Mouse (Mus musculus) embryonic facial prominence, embryonic 11.5 days (tissue): ENCODE results near the gene Cplx3. TPM values are rescaled to one million over a fixed set of nuclear protein-coding genes. Genes with fewer than 3 reads are reported as not detected.

Experiments used
- ATAC-seq: fragments of 200-750 bp; cut with Nextera tagmentation; replicated peaks from 2 replicates; pipeline ENCODE4 v1.8.0; 2017; ENCODE audit warnings: low read depth; ENCODE audit not compliant: insufficient number of reproducible peaks, low FRiP score, low TSS enrichment
- DNase-seq: peaks from one replicate; pipeline ENCODE4 v3.0.0-alpha.2; 2015; ENCODE audit warnings: low spot score
- H3K27ac ChIP-seq: fragments of 300-500 bp; sonication (generic); replicated peaks from 2 replicates; pipeline ENCODE4 v1.5.1; 2014; ENCODE audit warnings: mild to moderate bottlenecking, low read depth, low read length, control low read depth
- H3K27me3 ChIP-seq: fragments of 300-500 bp; sonication (generic); 2 replicates; pipeline ENCODE4 v1.6.1; 2014; ENCODE audit warnings: mild to moderate bottlenecking, low read length, moderate library complexity, mixed read lengths; ENCODE audit not compliant: control insufficient read depth, insufficient read depth
- H3K36me3 ChIP-seq: fragments of 300-500 bp; sonication (generic); replicated peaks from 2 replicates; pipeline ENCODE4 v1.6.1; 2014; ENCODE audit warnings: low read depth, mild to moderate bottlenecking, low read length, moderate library complexity, mixed read lengths; ENCODE audit not compliant: control insufficient read depth, insufficient read depth
- H3K4me1 ChIP-seq: fragments of 300-500 bp; sonication (generic); 2 replicates; pipeline ENCODE4 v1.6.1; 2014; ENCODE audit warnings: low read length, mixed read lengths; ENCODE audit not compliant: control insufficient read depth, insufficient read depth
- H3K4me2 ChIP-seq: fragments of 300-500 bp; sonication (generic); 2 replicates; pipeline ENCODE4 v1.6.1; 2014; ENCODE audit warnings: low read depth, mild to moderate bottlenecking, control low read depth, low read length, moderate library complexity
- H3K4me3 ChIP-seq: fragments of 300-500 bp; sonication (generic); 2 replicates; pipeline ENCODE4 v1.5.1; 2014; ENCODE audit warnings: low read depth, low read length, control low read depth
- H3K9ac ChIP-seq: fragments of 300-500 bp; sonication (generic); replicated peaks from 2 replicates; pipeline ENCODE4 v1.6.1; 2014; ENCODE audit warnings: mild to moderate bottlenecking, control low read depth, low read length
- H3K9me3 ChIP-seq: fragments of 300-500 bp; sonication (generic); replicated peaks from 2 replicates; pipeline ENCODE4 v1.6.1; 2016; ENCODE audit warnings: mild to moderate bottlenecking, low read length, inconsistent platforms, mixed read lengths; ENCODE audit not compliant: control insufficient read depth
- WGBS: fragments of 180-500 bp; shearing (Covaris S2); extraction: QIAGEN DNeasy Blood & Tissue Kit; methylation state at CpG from one replicate; pipeline ENCODE4 v1.1.7; 2014; 5-methylcytosine and 5-hydroxymethylcytosine counted together
- polyA plus RNA-seq: library from polyadenylated mRNA; unstranded; fragments of >200 nt; fragmentation: Nextera tagmentation; extraction: Ambion mirVana; gene quantifications from 2 replicates; pipeline ENCODE4 v1.2.1, GENCODE M21; 2014

Cplx3 gene
- polyA plus RNA-seq, 1 experiment from 2014 or later = 0.81 TPM

GRCm38 (mm10) chr9:57641775-57642550, 35.9 kb upstream of the Cplx3 start:
- H3K27ac ChIP-seq = no peak overlapping the region
- no peaks in the 10 kb centered on the region; the same call in none of the 2 replicates for H3K36me3 ChIP-seq
- no peak overlapping the region for H3K9ac ChIP-seq
- H3K27me3 ChIP-seq = no peaks in the 10 kb centered on the region
- no peak for ATAC-seq
- H3K4me3 ChIP-seq = no peak overlapping the region
- no peak overlapping the region for H3K4me2 ChIP-seq
- peaks cover 44% of the 10 kb centered on the region for H3K4me1 ChIP-seq
- no peaks in the 10 kb centered on the region for H3K9me3 ChIP-seq
- DNase-seq = no peak
- 85% methylated on average over 13 of the region's 13 CpGs for WGBS

- peak overlapping the region; percentile 32 for H3K4me2 ChIP-seq
- H3K36me3 ChIP-seq = no peaks in the 10 kb centered on the region; the same call in none of the 2 replicates
- H3K9ac ChIP-seq = peak overlapping the region; percentile 34; the same call in 1 of the 2 replicates
- no peak overlapping the region for H3K27ac ChIP-seq
- H3K9me3 ChIP-seq = no peaks in the 10 kb centered on the region
- H3K4me3 ChIP-seq = no peak overlapping the region
- 72% methylated on average over 1 of the region's 1 CpGs for WGBS
- DNase-seq (no peak), ATAC-seq (no peak)
- H3K27me3 ChIP-seq = no peaks in the 10 kb centered on the region
- H3K4me1 ChIP-seq = peaks cover 44% of the 10 kb centered on the region
Observed at GRCm38 (mm10) chr9:57641022-57641421, 34.9 kb upstream of the Cplx3 start.

- ATAC-seq = 0 out of 2 replicates have a peak, but pooled peaks have one; percentile 21
- no peak overlapping the region for H3K4me3 ChIP-seq
- H3K9ac ChIP-seq = peak overlapping the region; percentile 34
Observed at GRCm38 (mm10) chr9:57640384-57640783, 34.3 kb upstream of the Cplx3 start.

GRCm38 (mm10) chr9:57639661-57640328, 33.7 kb upstream of the Cplx3 start:
- Histone ChIP-seq H3K4me2 (peak overlapping the region; percentile 32), H3K4me1 (peaks cover 44% of the 10 kb centered on the region), H3K4me3 (0 out of 2 replicates have a peak overlapping the region, but pooled peaks have one; percentile 5), H3K36me3 (no peaks in the 10 kb centered on the region; the same call in none of the 2 replicates), H3K27me3 (no peaks in the 10 kb centered on the region), H3K27ac (peak overlapping the region; percentile 60), H3K9ac (peak overlapping the region; percentile 34; the same call in 1 of the 2 replicates), H3K9me3 (no peaks in the 10 kb centered on the region)
- 0 out of 2 replicates have a peak, but pooled peaks have one; percentile 2 for ATAC-seq
- WGBS = 54% methylated on average over 5 of the region's 5 CpGs
- no peak for DNase-seq

More at GRCm38 (mm10) chr9:57640384-57640783, 34.3 kb upstream of the Cplx3 start:
- Histone ChIP-seq H3K4me2 (peak overlapping the region; percentile 32), H3K36me3 (no peaks in the 10 kb centered on the region; the same call in none of the 2 replicates), H3K4me1 (peaks cover 44% of the 10 kb centered on the region), H3K27ac (peak overlapping the region; percentile 60; the same call in 1 of the 2 replicates), H3K27me3 (no peaks in the 10 kb centered on the region), H3K9me3 (no peaks in the 10 kb centered on the region)
- peak; percentile 45 for DNase-seq
- WGBS = 11% methylated on average over 15 of the region's 15 CpGs

- Histone ChIP-seq H3K27me3 (no peaks in the 10 kb centered on the region), H3K36me3 (no peaks in the 10 kb centered on the region; the same call in none of the 2 replicates), H3K4me3 (0 out of 2 replicates have a peak overlapping the region, but pooled peaks have one; percentile 5), H3K9ac (peak overlapping the region; percentile 44; the same call in 1 of the 2 replicates), H3K4me2 (peak overlapping the region; percentile 23), H3K9me3 (no peaks in the 10 kb centered on the region), H3K27ac (peak overlapping the region; percentile 59), H3K4me1 (peaks cover 44% of the 10 kb centered on the region)
- WGBS = 18% methylated on average over 8 of the region's 8 CpGs
- DNase-seq (peak; percentile 54), ATAC-seq (0 out of 2 replicates have a peak, but pooled peaks have one; percentile 46)
Observed at GRCm38 (mm10) chr9:57638651-57639459, 32.8 kb upstream of the Cplx3 start.

- DNase-seq = no peak
- peaks cover 39% of the 10 kb centered on the region for H3K4me1 ChIP-seq
- ATAC-seq = no peak
Observed at GRCm38 (mm10) chr9:57637741-57638322, 31.8 kb upstream of the Cplx3 start.

GRCm38 (mm10) chr9:57637272-57637671, 31.2 kb upstream of the Cplx3 start:
- H3K27ac ChIP-seq = 0 out of 2 replicates have a peak overlapping the region, but pooled peaks have one; percentile 28
- H3K9ac ChIP-seq = no peak overlapping the region
- no peak overlapping the region for H3K4me2 ChIP-seq
- no peaks in the 10 kb centered on the region; the same call in none of the 2 replicates for H3K36me3 ChIP-seq
- 39% methylated on average over 3 of the region's 3 CpGs for WGBS
- H3K27me3 ChIP-seq = no peaks in the 10 kb centered on the region
- no peaks in the 10 kb centered on the region for H3K9me3 ChIP-seq
- H3K4me1 ChIP-seq = peaks cover 37% of the 10 kb centered on the region
- ATAC-seq = no peak
- DNase-seq = no peak
- H3K4me3 ChIP-seq = no peak overlapping the region

More at GRCm38 (mm10) chr9:57637741-57638322, 31.8 kb upstream of the Cplx3 start:
- WGBS = 29% methylated on average over 6 of the region's 6 CpGs
- H3K9ac ChIP-seq = no peak overlapping the region
- 0 out of 2 replicates have a peak overlapping the region, but pooled peaks have one; percentile 28 for H3K27ac ChIP-seq
- H3K9me3 ChIP-seq = no peaks in the 10 kb centered on the region
- no peaks in the 10 kb centered on the region; the same call in none of the 2 replicates for H3K36me3 ChIP-seq
- no peaks in the 10 kb centered on the region for H3K27me3 ChIP-seq
- no peak overlapping the region for H3K4me2 ChIP-seq
- H3K4me3 ChIP-seq = no peak overlapping the region
